In the genomic region with DNA sequence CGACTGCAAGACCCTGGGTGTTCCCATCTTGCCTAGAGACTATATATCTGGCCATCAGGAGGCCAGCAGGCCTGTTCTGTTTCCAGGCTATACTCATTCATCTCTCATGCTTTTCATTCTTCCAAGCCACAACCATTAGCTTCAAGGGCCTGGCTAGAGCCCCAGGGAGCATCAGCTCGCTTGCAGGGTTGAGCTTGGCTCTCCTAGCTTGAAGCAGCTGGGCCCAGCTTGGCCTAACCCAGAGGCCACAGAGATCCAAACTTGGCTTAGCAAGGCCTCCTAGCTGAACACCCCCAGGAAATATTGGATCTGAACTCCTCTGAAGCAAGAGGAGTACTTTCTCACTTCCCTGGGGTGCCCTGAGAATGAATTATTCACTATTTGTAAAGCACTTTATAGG, we compare ENCODE assay signal across 17 mouse cellular contexts. TPM values are rescaled to one million over a fixed set of nuclear protein-coding genes. Genes with fewer than 3 reads are reported as not detected.
A peak's percentile ranks its signal among the peaks of the same experiment; 100 is the strongest.
DNase-seq lines count a peak whose midpoint lies in the region; ATAC-seq lines count a peak whose summit lies in the region.
"Had no signal": no experiment of that assay in that cellular context is flagged by ENCODE, and none has a peak within 500 bp of the region (broad histone marks: within the 10 kb centered on the region; RNA-seq: fewer than 3 reads in every experiment).

No protein-coding gene starts in this region.

- no peaks in the 10 kb centered on the region for H3K27me3 ChIP-seq in kidney, embryonic 14.5 days (ENCODE audit: control insufficient read depth, insufficient read depth, low read length)
- no peaks in the 10 kb centered on the region for H3K27me3 ChIP-seq in lung, embryonic 16.5 days (ENCODE audit: control insufficient read depth, insufficient read depth, low read depth, low read length)
- H3K27me3 ChIP-seq in intestine, embryonic 16.5 days (replicated peaks; ENCODE audit: control insufficient read depth, insufficient read depth, low read length), result no peaks in the 10 kb centered on the region
- H3K27me3 ChIP-seq: forebrain, embryonic 13.5 days; heart, embryonic 13.5 days; midbrain, embryonic 15.5 days had no signal

- 85% methylated on average over 2 of the region's 2 CpGs for WGBS in kidney, embryonic 14.5 days
- 69% methylated on average over 2 of the region's 2 CpGs for WGBS in lung, embryonic 16.5 days
- WGBS in intestine, embryonic 16.5 days, result 78% methylated on average over 2 of the region's 2 CpGs

- no peaks in the 10 kb centered on the region for H3K4me1 ChIP-seq in kidney, embryonic 14.5 days (ENCODE audit: control insufficient read depth, insufficient read depth, low read length)
- no peaks in the 10 kb centered on the region for H3K4me1 ChIP-seq in lung, embryonic 16.5 days (replicated peaks; ENCODE audit: control insufficient read depth, insufficient read depth, low read length)
- H3K4me1 ChIP-seq in intestine, embryonic 16.5 days (ENCODE audit: control insufficient read depth, insufficient read depth, low read length), result no peaks in the 10 kb centered on the region
- H3K4me1 ChIP-seq: forebrain, embryonic 13.5 days; heart, embryonic 13.5 days; midbrain, embryonic 15.5 days had no signal

- no peaks in the 10 kb centered on the region for H3K36me3 ChIP-seq in kidney, embryonic 14.5 days (ENCODE audit: control insufficient read depth, insufficient read depth, low read length)
- H3K36me3 ChIP-seq in lung, embryonic 16.5 days (ENCODE audit: control insufficient read depth, insufficient read depth, low read length), result no peaks in the 10 kb centered on the region
- H3K36me3 ChIP-seq in intestine, embryonic 16.5 days (ENCODE audit: control insufficient read depth, insufficient read depth, low read length), result no peaks in the 10 kb centered on the region
- H3K36me3 ChIP-seq: heart, embryonic 13.5 days; midbrain, embryonic 15.5 days had no signal

- no peak overlapping the region for H3K4me3 ChIP-seq in kidney, embryonic 14.5 days (ENCODE audit: low read length)
- H3K4me3 ChIP-seq in lung, embryonic 16.5 days (ENCODE audit: low read length), result no peak overlapping the region
- no peak overlapping the region for H3K4me3 ChIP-seq in intestine, embryonic 16.5 days (ENCODE audit: low read length)
- H3K4me3 ChIP-seq: forebrain, embryonic 13.5 days; heart, embryonic 13.5 days; left cerebral cortex, adult 2 months; midbrain, embryonic 15.5 days had no signal

- peak; percentile 28 for DNase-seq in gastrocnemius, adult 18-20 months (ENCODE audit: low spot score)
- no peak for DNase-seq in gastrocnemius, adult 8-10 months (ENCODE audit: low spot score in 2 of 2)
- peak; percentile 59 for DNase-seq in kidney, postnatal 14 days
- DNase-seq in frontal cortex, adult 2 months (ENCODE audit: extremely low spot score in 1 of 2, low spot score in 1 of 2), result no peak
- no peak for DNase-seq in cerebellum, postnatal 10 days
- DNase-seq: cerebellum, adult 11 months; liver had no signal

- H3K27ac ChIP-seq in kidney, embryonic 14.5 days (ENCODE audit: low read depth, low read length), result no peak overlapping the region
- H3K27ac ChIP-seq in lung, embryonic 16.5 days (ENCODE audit: low read length), result no peak overlapping the region
- H3K27ac ChIP-seq in intestine, embryonic 16.5 days (ENCODE audit: low read length), result no peak overlapping the region
- H3K27ac ChIP-seq: forebrain, embryonic 13.5 days; heart, embryonic 13.5 days; hindbrain, postnatal 0 days; left cerebral cortex, adult 2 months; macrophage; midbrain, embryonic 15.5 days had no signal

- no peak overlapping the region for H3K4me2 ChIP-seq in kidney, embryonic 14.5 days (replicated peaks; ENCODE audit: low read depth, low read length)
- H3K4me2 ChIP-seq in lung, embryonic 16.5 days (ENCODE audit: low read depth, low read length), result no peak overlapping the region
- H3K4me2 ChIP-seq in intestine, embryonic 16.5 days (ENCODE audit: low read depth, low read length), result no peak overlapping the region
- H3K4me2 ChIP-seq: forebrain, embryonic 13.5 days; heart, embryonic 13.5 days; midbrain, embryonic 15.5 days had no signal

- H3K9me3 ChIP-seq in kidney, embryonic 14.5 days (ENCODE audit: control insufficient read depth, low read length), result peaks cover 5% of the 10 kb centered on the region
- H3K9me3 ChIP-seq in lung, embryonic 16.5 days (ENCODE audit: control insufficient read depth, low read length), result no peaks in the 10 kb centered on the region; the same call in 1 of the 2 replicates
- no peaks in the 10 kb centered on the region for H3K9me3 ChIP-seq in intestine, embryonic 16.5 days (ENCODE audit: control insufficient read depth, low read length)

- no peak overlapping the region for H3K9ac ChIP-seq in kidney, embryonic 14.5 days (ENCODE audit: low read depth, low read length)
- H3K9ac ChIP-seq in lung, embryonic 16.5 days (ENCODE audit: low read length), result no peak overlapping the region
- no peak overlapping the region for H3K9ac ChIP-seq in intestine, embryonic 16.5 days (ENCODE audit: low read depth, low read length)
- H3K9ac ChIP-seq: forebrain, embryonic 13.5 days; heart, embryonic 13.5 days; midbrain, embryonic 15.5 days had no signal

- no peak for ATAC-seq in kidney, embryonic 14.5 days (ENCODE audit: low FRiP score, low TSS enrichment)
- peak; percentile 34; the same call in 1 of the 2 replicates for ATAC-seq in lung, embryonic 16.5 days (ENCODE audit: low read depth)
- ATAC-seq in intestine, embryonic 16.5 days, result no peak
- ATAC-seq: forebrain, embryonic 13.5 days; hindbrain, postnatal 0 days; midbrain, embryonic 15.5 days had no signal

RNA-seq across cellular contexts. Expression of a gene that starts 50.3 kb away (rescaled TPM):
- 100 to 1,000 TPM; 355 to 389 TPM for total RNA-seq in gastrocnemius, adult 18-20 months (2021)
- 100 to 1,000 TPM; 314 to 378 (median 368) TPM for total RNA-seq in gastrocnemius, adult 8-10 months (2022)
- polyA plus RNA-seq in kidney, embryonic 14.5 days (2014; fragmentation: Nextera tagmentation; extraction: Ambion mirVana), result 0.19 and 0.27 TPM in 2 replicates
- polyA plus RNA-seq in lung, embryonic 16.5 days (2015; fragmentation: Nextera tagmentation; extraction: Ambion mirVana), result 0.34 and 0.40 TPM in 2 replicates
- 0.10 TPM in 2 replicates for polyA plus RNA-seq in intestine, embryonic 16.5 days (2015; fragmentation: Nextera tagmentation; extraction: Ambion mirVana)
- 0.08 and 0.11 TPM in 2 replicates for polyA plus RNA-seq in frontal cortex, adult 2 months (2012; rRNA removed)
- total RNA-seq: common myeloid progenitor, adult 5-6 weeks had no signal
- polyA plus RNA-seq: forebrain, embryonic 13.5 days; macrophage; midbrain, embryonic 15.5 days had no signal

RNA-seq across cellular contexts. Expression of a gene that starts 50.4 kb away (rescaled TPM):
- total RNA-seq in gastrocnemius, adult 18-20 months (2021), result not detected
- not detected for total RNA-seq in gastrocnemius, adult 8-10 months (2022)
- 0.56 and 0.70 TPM in 2 replicates for polyA plus RNA-seq in kidney, embryonic 14.5 days (2014; fragmentation: Nextera tagmentation; extraction: Ambion mirVana)
- polyA plus RNA-seq in lung, embryonic 16.5 days (2015; fragmentation: Nextera tagmentation; extraction: Ambion mirVana), result 0.82 and 1.6 TPM in 2 replicates
- polyA plus RNA-seq in intestine, embryonic 16.5 days (2015; fragmentation: Nextera tagmentation; extraction: Ambion mirVana), result 2.2 and 2.5 TPM in 2 replicates
- polyA plus RNA-seq in frontal cortex, adult 2 months (2012; rRNA removed), result 1.4 TPM in 2 replicates

Comparison
In these comparisons a context has a peak if more than half of its experiments do, and no peak if none do; other contexts are left out.
1. DNase-seq: peak in gastrocnemius, adult 18-20 months (single experiment) and kidney, postnatal 14 days (single experiment); none in gastrocnemius, adult 8-10 months (0 of 2), frontal cortex, adult 2 months (0 of 2) and cerebellum, postnatal 10 days (0 of 2).